Mouse (Mus musculus) heart, postnatal 0 days (tissue): ENCODE data around the gene Tmem72.

ENCODE experiments used
- CTCF ChIP-seq: IDR thresholded peaks from 2 replicates; pipeline ENCODE4 v1.5.1; 2016; ENCODE audit warnings: antibody characterized with exemption, control low read depth, low read depth
- EP300 ChIP-seq: IDR thresholded peaks from 2 replicates; pipeline ENCODE4 v1.6.1; 2016; ENCODE audit warnings: antibody characterized with exemption, low read depth

DNA sequence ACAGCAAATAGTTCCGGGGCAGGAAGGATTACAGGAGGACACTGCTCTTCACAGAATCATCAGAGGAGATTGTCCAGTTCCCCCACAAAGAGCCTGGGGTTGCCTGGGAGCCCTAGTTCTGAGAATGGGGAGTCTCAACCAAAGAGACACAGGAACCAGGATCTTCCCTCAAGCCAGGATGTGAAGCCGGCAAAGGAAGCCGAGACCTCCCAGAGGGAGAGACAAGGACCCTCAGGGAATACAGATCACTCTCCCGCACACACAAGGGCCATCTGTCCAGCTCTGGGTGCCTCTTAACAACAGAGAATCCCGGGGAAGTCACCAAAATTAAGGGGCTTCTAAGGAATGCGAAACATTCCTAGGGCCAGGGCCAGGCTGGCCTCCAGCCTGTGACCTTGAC is 39.4 kb downstream of the Tmem72 start:
- TF ChIP-seq CTCF: no peak
- no peak for TF ChIP-seq EP300
